Mouse (Mus musculus) right cerebral cortex, postnatal 25 days (tissue): Measurements from ENCODE around the gene Iqub.

ENCODE experiments used
- DNase-seq: peaks from one replicate; pipeline ENCODE4 v3.0.0; 2022

Gene Iqub

DNA sequence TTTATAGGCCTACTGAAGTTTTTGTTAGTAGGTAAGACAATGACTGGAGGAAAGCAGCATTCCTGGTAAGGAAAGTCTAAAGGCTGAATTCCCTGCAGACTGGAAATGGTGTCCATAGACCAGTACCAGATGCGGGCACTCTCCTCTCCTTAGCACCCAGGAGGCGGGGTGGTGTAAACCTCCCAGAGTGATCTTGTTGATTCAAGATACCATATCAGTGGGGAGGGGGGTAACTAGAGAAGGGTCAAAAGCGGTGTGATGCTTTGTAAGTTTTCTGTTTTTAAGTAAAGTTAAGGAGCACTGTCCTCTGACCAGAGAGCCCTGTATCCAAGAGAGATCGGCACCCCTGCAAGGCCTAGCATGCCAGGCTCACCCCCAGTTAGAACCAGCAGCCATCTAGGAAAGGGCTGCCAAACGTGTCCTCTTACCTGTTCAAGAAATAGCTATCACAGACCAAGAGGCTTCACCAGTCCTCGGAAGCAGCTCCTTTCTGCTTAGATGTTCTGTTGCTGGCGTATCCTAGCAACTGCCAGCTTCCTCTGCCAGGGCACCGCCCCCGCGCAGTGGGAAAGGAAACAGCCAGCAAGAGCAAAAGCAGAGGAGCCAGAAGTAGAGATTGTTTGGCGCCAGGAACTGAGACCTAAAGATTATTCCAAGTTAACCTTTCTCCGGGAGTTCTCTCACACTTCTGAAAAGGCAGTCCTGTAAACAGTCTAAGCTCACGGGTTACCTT, at the start of gene Iqub:
Gene Iqub, minus strand, starts transcription at position 516 of the 733 bp plus-strand sequence.
- DNase-seq = peak; percentile 86

DNA sequence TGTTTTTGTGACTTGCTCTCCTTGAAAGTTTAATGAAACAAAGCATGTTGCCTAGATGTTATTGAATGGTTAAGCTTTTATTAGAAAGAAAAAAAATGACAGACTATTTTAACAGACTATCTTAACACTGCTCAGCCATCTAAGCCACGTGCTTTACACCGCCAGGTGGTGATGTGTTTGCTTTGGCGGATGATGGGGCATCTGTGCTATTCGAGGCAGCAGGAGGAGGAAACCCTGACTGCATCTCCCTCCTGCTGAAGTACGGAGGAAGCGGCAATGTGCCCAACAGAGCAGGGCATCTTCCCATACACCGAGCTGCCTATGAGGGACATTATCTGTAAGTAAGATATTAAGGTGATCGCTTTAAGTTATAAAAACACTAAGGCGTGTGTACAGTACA, 49.2 kb upstream of the Iqub start:
- peak; percentile 33 for DNase-seq

DNA sequence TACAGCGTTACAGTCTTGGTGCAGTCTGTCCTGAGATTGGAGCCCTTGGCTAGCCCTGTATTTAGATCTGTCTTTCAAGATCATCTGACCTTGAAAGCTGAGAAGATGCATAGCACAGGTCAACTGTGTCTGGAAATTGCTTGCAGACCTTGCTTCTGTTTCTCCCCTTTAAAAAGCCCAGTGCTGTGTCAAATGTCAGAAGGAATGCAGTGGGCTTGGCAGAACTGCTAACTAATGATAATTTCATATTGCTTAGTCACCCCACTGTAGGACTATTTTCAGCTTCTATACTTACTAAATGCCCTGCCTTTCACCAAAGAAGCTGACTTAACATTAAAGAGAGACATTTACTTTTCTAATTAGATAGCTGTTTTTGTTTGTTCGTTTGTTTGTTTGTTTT, 40.6 kb upstream of the Iqub start:
- no peak for DNase-seq

DNA sequence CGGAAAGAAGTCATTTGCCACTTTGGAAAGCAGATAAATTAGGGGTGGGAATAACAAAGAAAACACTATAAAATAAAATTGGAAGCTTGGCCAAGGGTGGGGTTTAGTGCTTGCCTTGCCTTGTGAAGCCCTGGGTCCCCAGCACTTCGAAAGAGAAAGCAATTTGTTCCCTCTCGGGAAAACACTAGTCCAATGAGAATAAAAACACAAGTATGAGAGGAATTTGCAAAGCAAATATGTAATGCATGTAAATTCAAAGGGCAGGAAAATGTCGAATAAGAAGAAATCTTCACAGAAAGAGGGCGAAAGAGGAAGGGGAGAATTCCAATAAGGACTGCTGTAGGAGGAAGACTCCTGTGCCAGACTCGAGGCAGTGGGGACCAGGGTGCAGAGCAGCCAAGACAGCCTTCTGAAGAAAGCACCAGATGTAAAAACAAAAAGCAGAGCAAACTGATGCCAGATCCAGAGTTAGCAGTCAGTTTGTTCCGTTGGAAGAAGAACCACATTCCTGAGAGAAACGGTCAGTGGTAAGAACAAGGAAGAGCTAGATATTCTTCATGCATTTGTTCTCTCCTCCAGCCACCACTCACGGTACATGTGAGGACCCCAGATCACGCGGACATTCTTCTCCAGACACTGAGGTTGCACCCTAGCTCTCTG, 39.7 kb upstream of the Iqub start:
- no peak for DNase-seq

DNA sequence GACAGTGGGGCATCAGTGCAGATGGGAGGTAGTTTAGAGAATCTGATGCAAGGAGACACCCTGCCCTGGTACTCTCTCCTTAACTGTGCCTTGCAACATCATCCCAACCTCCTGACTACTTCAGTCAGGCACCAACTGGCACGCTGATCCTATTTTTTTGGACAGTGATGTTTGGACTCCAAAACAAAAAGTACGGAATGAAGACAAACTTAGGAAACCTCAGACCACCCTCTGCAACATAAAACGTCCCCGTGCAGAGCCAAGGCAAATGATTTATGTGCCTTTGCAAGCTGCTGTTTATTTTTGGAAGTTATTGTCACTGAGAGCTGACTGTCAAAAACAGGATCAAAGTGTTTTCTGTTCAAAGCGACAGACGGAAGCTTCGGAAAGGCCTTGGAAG, 37.2 kb upstream of the Iqub start:
- DNase-seq = no peak

DNA sequence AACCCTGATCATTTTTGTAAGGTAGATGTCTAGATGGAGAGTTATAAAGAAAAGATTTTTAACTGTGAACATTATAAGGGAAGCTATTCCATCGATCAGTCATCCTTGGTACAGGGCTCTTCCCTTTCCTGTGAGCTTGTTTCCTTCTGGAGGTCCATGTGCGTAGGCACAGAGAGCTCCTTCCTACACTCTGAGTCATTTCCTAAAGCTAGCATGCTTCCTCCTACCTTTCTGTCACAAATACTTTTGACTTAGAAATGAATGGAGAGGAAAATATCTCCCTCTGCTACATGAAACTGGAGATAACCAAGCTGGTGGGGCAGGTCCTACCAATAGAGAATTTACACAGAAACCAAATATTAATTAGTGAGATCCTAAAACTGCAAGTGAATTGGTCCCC, 34.9 kb upstream of the Iqub start:
- DNase-seq = no peak

DNA sequence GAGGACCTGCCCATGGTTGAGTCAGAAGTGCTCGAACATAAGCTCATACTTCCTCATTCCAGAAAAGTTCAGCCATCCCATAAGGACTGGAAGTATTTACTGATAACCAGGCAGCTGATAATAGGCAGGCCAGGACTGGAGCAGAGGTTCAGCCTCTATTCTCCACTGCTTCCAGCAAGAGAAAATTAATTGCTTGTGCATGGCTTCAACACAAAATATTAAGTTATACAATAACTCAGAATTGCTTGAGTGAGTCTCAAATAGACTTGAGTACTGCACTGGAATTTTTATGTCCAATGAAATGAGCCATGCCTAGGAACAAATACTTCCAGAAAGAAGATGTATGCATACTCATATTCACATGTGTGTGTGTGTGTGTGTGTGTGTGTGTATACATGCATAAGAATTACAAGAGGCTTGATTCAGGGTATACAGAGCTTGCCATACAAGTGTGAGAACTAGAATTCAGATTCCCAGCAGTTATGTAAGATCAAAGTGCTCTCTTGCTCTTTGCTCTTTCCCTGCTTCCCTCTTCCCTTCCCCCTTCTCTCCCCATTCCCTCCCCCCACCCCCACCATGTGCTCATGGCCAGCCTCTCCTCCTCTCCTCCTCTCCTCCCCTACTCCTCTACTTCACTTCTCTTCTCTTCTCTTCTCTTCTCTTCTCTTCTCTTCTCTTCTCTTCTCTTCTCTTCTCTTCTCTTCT, 32.0 kb upstream of the Iqub start:
- DNase-seq = no peak

DNA sequence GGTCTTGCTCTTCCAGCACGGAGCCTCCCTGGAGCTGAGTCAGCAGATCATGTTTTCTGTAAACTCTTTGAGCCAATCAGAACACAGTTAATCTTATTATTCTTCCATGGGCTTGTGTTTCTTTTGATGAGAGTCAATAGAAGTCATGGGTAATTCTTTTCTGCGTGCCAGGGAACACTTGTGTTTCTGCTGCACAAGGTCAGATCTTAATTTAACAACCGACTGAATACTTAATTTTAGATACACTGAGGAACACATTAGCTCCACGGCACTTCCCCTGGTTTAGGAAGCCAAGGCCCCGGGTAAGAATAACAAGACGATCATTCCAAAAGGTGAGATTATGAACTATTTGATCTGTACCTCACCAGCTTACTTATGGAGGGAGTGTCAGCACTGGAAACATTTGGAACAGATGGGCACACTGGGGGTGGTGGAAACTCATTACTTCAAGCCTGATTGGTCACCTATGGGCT, 28.3 kb upstream of the Iqub start:
- DNase-seq = no peak

DNA sequence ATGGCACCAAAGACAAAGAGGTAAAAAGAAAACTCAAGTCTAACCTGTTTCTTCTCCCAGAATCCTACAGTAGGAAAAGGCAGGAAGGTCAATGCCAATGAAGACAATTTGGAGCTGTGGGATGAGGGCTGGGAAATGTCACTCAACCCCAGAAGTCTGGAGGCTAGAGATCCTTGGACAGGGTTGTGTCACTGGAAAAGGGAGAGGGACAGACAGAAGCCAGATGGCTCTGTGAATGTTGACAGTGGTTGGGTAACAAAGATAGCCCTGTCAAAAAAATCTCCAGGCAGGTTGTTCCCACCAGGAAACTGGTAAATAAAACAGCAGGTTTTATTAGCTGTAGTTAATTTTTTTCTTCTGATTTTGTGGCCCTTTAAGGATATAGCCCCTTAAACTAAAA, 27.5 kb upstream of the Iqub start:
- no peak for DNase-seq

DNA sequence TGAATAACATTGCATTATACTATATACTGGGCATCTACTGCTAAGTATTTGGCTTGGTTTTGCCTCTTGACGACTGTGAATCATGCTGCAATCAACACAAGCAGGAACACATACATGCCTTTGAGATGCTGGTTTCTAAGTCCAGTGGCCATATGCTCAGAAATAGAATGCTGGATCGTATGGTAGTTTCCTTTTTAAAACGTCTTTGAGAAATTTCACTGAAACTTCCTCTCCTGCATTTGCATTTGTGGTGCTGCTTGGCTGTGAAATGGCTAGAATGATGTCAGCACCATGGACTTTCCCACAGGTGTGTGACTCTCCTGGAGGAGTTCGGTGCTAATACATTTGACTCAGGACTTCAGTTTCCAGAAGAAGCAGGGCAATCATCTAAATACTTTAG, 25.2 kb upstream of the Iqub start:
- no peak for DNase-seq

DNA sequence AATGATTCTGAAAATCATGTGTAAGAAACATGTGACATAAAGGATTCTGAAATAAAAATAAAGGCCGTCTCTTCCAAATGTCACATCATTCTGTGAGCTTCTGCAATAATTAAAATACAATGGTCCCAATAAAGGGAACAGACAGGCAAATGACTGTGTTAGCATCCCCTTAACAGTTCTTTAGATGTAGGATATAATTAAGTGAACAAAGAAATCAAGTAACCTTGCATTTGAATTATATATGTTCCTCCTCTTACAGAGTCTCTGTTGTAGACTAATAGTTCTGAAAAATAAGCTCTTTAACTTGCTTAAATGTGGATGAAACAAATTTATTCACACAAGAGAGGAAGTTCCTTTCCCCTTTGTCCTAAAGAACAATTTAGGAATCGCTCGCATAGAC, 23.6 kb upstream of the Iqub start:
- DNase-seq = no peak

DNA sequence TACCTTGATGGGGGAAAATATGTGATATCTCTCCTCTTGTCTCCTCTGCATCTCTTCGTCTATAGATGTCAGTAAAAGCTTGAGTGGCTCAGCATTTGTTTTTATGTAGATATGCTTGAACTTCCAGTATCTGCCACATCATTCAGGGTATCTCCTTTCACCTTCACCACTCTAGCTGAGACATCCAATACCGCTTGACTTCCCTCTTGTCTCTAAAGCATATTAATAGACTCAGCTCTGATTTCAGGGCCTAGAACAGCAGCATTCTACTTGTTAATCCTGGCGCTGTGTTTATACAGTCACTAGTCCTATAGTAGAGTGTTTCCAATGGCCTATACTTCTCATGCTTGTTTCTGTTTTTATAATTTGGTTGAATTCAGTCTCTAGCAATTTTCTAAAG, 17.9 kb upstream of the Iqub start:
- DNase-seq = no peak

DNA sequence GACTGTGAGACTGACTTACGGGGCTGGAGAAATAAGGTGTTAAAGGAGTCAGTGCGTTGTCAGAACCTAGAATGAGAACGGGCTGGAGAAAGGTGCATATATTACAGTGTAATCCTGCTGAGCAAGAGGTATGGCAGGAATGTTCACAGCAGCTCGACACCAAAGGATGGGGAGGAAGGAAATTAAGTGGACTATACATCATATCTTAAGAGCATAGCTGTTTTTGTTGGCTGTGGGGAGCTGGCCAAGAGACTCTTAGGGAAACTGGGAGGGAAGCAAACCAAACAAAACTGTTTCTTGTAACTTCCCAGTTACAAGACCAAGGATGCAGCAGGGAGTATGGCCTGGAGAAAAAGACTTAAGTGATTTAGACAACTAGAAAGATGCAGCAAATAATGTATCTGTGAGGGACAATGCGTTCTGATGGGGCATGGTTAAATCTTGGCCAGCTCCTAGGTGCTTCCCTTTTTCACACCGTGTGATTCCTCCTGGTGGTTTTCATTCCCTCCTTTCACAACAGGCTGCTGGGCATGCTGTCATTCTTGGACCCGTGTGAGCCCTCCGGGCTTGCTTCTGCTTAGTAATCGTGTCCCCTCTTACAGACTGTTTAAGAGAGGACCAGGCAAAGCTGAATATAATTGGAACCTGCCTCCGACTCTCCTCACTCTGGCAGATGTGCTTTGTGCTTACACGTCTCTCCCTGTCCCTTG, 16.0 kb upstream of the Iqub start:
- DNase-seq = no peak

DNA sequence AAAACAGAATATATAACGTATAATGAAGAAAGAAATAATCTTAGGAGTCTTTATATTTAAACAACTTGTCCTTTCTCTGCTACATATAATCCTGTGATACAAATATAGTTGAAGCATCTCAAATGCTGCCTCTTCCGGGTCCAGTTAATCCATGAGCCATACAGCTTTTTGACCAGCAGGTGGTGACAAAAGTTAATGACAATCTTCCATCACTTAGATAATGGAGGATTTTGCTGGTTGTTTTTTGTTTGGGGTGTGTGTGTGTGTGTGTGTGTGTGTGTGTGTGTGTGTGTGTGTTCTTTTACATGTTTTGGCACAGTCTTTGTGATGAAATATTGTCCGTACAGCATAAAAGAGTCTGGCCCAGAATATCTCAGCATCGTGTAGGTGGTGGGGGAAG, 15.3 kb upstream of the Iqub start:
- no peak for DNase-seq

DNA sequence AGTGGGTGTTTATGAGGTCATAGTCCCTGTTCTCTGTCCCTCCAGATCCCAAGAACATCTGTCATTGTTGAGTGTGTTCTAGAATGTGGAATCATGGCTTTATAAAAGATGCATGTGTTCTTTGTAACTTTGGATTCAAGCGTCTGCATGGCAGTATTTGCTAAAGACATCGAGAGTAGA, 13.1 kb upstream of the Iqub start, which contains the start of gene Asb15:
Gene Asb15, plus strand, starts transcription at position 81 of the 180 bp plus-strand sequence.
- DNase-seq = no peak

DNA sequence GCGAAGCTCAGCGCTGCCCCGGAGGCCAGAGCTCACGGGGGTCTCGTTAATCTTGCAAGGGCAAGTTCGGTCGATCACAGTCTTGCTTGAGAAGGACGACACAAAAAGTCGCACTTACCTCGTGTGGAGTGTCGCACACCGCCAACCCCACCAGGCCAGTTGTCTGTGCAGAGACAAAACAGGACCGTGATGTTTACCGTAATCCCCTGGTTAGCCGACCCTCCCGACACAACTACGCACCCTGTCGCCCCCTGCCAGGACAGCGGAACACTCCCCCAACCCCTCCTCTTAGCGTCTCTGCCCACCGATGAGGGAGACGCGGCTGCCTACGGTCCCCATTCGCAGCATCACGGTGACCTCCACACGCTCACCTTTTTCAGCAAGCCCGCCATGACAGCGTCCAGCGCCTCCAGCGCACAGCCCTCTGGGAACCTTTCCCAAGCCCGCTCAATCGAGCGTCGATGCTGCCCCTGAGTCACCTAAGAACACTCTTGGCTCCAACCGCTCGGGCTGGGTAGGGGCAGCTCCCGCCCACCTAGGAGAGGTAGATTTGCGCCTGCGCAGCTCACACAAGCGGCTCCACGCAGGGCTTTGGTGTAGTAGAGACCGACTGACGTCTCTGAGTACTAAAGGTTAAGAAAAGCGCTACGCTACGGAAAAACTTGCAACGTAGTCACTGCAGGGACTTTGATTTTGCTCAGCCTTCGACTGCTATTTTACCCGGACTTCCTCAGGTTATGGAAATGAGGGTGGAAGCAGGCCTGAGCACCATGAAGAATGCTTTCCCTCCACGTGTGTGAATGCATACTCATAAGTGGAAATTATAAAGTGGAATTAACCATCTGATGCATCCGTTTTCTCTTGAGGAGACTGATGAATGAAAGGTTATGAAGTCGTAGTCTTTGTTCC, 12.5 kb upstream of the Iqub start, which contains the start of gene Ndufa5:
Gene Ndufa5, minus strand, starts transcription at position 859 of the 909 bp plus-strand sequence.
- peak; percentile 89 for DNase-seq

DNA sequence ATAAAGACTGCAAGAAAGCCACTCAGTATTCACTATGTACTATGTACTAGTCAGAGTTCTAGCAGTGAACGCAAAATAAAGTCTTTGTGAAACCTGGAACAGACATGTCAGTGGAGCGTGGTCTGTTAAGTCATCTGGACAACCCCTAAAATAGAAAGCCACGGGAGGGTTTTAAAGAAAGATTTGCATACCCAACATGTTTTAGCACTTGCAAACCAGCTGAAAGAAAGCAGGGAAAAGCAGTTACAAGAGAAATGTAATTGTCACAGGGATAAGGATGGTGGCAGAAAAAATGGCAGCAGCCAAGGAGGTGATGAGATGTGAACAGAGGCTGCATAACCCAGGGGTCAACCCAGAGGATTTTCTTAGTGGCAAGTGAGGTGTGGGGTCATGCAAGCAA, 10.8 kb upstream of the Iqub start:
- DNase-seq = no peak

DNA sequence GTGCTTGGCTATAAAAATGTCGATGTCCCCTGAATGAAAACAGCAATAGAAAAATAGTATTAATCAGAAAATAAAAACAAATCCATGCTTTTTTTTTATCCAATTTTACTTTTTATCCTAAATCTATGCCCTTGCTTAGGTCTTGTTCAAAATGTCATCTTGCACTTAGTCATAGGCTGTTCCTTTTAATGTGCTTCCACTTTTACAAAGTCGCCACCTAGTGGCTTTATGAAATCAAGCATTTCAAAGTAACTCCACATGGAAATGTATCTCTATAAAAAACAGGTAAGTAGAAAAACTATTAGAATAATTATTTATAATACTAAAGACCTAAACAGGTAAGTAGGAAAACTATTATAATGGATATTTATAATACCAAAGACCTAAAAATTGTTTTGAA, 1.3 kb upstream of the Iqub start:
- no peak for DNase-seq

DNA sequence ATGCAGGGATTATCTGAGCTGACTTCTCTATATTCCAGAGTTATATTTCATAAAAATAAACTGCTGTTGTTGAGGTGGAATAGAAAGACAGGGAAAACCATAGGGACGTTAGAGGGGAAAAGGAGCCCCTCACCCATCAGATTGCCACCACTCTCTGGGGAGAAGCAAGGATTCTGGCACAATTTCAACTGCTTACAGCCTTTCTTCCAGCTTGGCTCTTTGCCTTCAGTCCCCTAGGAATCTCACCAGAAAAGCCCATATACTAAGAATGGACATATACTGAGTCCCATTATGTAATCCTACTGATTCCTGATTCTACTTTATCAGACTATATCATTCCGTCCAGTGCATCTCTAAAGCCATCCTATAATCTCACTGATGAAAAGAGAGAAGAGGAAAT, 10.7 kb downstream of the Iqub start:
- DNase-seq = no peak

DNA sequence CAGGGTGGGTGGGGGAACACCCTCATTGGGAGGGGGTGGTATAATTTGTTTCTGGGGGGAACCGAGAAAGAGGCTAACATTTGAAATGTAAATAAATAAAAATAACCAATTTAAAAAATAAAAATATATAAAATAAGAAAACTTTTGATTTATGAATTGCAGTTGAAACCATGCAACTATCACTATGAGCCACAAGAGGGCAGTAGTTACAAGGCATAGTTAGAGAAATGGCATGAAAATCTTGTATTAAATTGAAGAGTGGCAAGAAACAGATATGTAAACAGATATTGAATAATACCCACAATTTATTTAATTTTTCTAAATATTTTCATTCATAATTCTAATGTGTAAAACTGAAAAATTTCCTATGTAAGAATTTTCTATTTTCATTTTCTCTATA, 24.5 kb downstream of the Iqub start:
- no peak for DNase-seq

DNA sequence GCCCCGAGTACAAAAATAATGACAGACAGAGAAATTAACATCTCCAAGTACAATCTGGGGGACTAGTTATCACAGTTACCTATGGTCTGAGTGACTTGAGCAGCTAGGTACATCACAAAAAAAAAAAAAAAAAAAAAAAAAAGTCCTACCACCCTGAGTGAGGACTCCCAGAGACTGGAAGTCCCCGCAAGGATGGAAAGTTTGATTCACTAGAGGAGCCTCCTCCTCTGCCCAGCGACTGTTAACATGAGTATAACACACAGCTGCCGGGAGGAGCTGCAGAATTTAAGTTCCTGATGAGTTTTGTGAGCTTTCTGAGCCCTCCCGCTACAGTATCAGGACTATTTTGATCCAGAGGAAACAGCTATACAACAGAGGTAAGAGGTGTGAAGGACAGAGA, 28.3 kb downstream of the Iqub start:
- no peak for DNase-seq

DNA sequence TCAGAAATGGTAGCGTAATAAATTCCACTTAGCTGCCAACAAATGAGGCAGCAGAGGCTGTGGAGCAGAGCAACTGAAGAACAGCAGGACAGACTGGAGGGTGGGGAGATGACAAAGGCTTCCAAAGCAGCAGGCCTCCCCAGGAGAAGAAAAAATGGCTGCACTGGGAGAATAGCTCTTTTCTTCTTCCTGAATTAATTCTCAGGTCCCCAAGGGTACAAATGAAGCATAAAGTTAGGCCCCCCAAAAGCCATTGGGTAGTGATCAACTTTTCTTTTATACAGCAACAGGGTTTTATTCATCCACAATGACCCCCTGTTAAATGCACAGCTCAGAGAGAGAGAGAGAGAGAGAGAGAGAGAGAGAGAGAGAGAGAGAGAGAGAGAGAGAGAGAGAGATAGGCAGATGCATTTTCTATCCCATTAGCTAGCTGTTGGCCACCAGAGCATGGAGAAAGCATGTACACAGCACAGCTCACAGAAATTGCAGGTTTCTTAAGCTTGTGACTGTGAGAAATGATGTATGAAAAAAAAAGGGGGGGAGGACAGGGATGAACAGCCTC, 44.2 kb downstream of the Iqub start:
- peak; percentile 23 for DNase-seq
